Mouse (Mus musculus): Measurements from ENCODE around the gene Lpar3.

Lpar3 gene

DNA sequence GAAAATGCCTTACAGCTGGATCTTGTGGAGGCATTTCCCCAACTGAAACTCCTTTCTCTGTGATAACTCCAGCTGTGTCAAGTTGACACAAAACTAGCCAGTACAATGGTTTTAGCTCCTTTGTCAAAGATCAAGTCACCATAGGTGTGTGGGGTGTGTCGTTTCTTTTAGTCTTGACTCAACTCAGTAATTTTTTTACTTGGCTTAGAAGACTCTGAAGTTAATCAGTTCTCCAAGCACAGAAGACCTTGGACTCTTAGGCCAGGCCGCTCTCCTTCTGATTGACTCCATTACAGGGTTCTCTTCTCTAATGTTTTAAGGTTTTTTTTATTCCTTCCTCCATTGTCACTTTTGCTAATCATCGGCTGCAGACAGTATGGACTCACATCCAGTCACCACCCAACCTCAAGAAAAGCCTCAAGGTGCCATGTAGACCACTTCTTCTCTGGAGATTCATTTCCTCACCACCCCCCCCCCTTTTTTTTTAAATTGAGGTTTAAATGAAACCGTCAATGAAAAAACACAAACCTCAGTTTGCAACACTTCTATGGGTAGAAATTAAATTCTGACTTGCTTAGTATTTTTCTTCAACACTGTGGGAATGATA lies 9.5 kb upstream of the Lpar3 start:
- no peak for DNase-seq

DNA sequence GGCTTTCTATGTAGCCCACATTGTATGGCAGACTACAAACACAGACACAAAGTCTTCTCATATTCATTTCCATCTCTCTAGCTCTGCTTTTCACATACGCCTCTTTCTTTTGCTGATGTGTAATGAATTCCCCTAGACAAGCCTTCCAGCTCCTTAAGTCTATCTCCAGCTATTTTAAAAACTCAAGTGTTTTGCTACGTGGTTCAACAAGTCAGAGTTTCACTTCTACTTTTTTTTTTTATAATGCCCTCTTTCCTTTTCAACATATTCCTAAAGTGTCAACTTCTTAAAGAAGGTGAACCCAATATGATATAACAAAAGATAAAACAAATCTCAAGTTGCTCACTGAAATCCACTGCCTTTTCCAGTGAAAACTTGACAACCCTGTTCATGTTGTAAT lies 8.8 kb upstream of the Lpar3 start:
- DNase-seq = no peak

DNA sequence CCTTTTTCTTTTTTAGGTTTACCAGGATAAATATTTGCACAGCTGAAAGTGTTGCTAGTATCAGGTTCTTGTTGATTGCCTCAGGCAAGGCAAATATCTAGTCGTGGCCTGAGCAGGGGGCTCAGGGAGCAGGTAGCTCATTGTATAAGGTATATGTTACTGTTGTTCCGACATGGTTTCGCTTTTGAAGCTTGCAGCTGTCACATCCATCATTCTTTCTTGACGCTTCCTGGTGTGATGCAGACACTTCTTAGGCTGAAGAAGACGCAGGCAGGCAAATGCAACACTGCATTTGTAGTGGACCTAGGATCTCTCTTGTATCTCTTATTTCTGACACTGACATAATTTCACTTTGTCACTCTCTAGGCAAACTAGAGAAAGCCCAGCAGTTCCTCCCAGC lies 7.4 kb upstream of the Lpar3 start:
- DNase-seq = no peak

DNA sequence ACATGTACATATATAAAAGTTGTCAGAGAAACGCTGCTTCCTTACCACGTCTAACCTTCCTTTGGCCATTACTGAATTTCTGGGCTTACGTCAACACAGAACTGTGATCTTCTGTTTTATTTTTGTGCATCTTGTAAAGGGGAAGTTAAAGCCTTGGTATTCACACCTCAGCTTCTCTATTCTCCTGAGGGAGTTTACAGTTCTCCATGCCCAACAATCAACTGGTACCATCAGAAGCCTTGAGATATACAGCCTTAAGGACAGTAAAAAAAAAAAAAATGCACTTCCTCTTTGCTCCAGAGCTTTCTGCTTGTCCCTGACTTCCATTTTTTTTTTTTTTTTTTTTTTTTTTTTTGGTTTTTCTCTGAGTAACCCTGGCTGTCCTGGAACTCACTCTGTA lies 4.2 kb upstream of the Lpar3 start:
- no peak for DNase-seq

DNA sequence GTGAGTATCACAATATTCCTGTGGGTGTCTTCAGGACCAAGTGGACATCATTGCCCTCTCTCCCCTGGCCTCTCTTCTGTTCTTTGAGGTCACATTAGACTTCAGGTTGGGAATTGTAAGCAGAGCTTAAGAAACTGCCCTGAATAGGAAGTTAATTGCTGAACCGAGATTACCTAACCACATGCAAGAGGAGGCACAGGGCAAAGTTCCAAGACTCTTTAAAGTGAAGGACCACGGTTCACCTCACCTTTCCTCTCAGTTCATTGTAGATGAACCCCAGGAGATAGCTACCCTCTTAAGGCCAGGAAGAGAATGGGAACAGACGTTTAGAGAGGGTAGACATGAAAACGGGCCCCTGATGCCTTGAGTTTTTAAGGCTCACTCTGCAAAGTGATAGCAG lies 3.5 kb downstream of the Lpar3 start:
- no peak for DNase-seq

DNA sequence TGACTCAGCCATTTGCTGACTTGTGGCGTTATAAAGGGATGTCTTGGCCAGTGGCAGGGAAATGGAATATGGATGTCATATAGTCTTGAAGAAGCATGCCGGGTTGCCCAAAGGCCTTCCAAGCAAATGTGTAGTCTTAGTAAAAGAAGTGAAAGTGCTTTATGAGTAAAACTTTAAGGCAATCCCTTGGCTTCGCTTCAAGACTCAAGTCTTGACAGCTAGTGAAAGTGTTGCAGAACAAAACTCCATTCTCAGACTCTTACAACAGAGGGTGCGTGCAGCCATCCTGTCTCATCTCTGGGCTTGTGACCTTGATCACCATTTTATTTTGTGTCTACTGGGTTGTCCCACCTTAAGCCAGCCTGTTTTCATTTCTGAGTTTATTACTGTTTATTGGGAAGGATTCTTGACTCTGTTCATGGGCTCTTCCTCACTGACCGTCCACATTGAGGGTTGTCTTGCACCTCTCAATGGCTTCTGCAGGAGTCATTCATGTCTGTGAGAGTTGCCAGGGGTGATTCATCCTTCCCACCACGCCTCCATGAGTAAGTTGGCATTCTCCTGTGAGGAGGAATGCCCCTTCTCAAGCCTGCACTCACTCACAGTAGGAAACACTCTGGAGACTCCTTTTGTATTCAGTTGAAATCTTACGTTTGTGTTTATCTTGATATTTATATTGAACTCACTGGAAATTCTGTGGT lies 4.4 kb downstream of the Lpar3 start:
- DNase-seq = no peak

DNA sequence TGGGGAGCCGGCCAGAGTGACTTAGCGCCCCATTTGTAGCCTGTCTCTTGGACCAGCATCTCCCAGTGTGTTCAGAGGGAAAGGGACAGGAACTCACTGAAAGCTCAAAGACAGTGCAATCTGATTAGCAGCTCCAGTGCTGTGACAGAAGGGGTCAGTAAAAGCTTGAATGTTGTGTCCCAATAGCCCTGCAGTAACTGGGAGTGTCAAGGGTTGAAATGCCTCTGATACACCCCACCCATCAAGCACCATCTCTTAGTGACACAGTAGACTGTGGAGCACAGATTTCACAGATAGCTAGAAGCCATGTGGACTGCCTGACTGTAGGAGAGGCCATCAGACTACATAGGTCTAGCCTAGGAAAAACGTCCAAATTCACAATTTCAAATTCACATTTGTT lies 6.7 kb downstream of the Lpar3 start:
- DNase-seq = no peak

DNA sequence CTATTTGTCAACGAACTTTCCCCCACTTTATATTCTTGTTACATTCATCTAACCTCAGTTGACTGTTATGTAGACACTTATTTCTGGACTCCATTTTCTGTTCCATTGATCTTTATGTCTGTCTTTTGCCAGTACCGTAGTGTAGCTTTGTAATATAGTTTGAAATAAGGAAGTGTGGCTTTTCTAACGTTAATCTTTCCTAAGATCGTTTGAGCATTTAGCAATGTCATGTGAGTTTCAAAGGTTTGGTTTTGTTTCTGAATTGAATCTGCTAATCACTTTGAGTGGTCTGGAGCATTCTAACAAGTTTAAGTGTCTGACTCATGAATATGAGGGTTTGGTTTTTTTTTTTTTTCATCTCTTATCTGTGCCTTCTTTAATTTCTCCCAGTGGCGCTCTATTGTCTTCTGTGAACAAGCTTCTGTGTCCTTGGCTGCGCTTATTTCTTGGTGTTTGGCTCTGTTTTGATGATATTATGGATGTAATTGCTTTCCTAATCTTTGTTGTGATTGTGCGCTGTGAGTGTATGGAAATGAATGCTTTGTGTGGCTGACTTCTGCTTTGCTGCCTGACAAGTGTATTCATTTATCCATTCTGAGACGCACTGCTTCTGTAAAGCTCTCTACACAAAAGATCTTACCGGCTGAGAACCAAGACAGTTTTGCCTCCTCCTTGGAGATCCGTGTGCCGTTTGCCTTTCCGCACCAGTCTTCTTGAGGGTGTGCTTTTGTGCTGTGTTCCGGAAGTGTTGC lies 8.0 kb downstream of the Lpar3 start:
- no peak for DNase-seq

DNA sequence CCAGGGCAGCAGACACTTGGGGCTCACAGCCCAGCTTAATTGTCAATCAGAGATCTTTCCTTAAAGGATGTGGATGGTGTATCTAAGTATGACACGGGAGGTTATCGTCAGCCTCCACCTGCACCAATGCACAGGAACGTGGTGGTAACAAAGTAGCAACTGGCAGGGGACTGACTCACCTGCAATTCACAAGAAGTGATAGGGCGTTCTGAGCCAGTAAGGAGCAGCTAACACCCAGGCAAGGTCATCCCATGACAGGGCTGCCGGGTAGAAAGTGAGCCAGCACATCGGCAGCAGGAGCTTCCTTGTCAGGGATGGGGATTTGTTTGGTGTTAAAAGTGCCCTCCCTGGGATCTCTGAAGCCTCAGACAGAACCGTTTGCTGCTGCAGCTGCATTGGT lies 11.9 kb downstream of the Lpar3 start:
- no peak for DNase-seq

DNA sequence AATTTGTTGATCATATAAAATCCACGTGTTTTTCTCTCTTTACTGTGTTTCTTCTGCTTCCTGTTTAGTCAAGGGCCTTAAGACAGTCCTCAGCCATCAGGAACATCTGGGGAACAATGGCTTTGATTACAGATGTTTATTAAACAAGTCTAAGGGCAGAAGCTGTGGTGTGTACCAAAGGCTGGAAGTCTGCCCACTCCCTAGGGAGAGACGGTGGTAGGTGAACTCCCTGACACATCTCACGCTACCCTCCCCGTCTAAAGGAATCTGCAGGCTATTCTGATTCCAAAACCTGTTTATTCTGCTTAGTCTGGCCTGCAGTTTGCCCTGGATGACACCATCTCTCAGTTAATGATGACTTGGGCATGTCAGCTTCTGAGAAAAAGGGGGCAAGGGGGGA lies 13.0 kb downstream of the Lpar3 start:
- no peak for DNase-seq

DNA sequence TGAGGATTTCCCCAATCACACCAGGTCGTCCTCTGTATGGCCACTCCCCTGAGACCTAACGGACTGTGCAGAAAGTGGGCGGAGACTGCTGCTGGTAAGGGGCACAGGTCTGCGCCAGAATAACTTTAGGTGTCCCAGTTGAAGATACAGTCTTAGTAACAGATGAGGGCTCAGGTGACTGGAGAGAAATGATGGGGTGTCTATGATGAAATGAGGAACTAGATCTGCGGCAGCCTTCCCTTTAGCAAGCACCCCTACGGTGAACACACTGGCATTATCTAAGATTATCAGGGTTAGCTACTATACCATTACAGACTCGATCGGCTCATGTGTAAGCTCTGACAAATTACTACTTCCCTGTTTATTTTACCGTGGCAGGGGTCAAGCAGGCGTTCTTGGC lies 13.8 kb downstream of the Lpar3 start:
- DNase-seq = no peak

DNA sequence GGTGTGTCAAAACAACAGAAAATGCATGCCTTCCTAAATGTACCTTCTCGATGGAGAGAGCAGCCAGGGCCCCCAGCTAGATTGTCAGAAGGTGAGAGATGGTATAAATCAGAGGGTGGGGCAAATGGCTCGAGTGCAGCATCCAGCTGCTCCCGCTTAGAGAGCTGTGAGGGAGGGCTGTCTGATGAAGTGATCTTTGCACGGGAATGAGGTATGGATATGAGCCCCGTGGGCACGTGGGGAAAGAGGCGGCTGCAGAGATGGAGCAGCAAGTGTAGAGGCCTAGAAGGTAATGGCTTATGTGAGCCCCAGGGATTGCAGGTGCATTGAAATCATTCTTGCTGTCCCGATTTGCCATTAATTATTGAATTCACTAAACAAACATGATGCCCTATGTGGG lies 15.5 kb downstream of the Lpar3 start:
- DNase-seq = no peak

DNA sequence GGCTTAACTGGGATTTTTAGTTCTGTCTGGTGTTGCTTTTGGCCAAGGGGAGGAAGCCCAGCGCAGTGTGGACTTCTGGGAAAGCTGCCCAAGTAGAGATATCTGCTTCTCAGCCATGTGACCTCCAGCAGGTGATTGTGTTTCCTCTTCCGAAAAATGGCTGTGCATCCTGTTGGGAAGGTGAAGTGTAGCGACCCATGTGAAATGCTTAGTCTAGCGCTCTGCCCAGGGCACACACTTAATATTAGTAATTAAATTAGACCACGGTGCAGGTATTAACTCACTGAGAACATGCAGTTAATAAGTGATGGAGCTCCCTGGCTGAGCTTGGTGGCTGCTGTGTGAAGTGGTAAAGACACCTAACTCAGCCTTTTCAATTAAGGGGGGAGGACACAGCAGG lies 16.9 kb downstream of the Lpar3 start:
- DNase-seq = no peak

DNA sequence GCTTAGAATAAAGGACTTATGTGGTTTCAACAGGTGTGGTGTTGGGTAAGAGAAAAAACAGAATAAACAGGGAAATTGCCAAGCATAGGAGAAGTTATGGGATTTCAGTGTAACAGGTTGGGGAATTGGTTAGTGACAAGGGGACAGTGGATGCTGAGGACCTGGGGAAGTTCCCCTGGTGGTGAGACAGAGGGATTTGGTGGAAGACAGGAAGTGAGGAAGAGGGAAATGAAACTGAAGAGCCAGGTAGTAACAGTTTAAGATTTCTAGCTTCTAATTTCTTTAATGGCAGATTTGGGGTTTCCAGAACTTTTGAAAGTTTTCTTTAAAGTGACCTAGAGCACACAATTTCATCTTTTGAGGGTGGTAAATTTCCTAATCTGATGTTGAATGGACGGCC lies 23.9 kb downstream of the Lpar3 start:
- DNase-seq = no peak

DNA sequence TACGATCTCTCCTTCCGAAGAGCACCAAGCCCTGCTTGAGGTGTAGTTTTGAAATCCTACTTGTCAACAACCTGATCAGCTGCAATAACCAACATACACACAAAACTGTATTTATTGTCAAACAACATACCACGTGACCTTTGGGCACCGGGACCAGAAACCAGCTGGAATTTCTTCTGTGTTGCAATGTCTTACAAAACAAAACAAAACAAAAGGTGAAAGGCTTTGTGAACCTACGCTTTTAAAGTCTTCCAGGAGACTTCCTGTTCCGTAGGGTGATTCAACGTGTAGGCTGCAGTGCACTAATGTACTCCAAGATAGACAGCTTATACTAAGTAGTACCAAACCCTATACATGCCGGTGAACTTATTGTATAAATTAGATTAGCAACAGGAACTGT lies 25.8 kb downstream of the Lpar3 start:
- no peak for DNase-seq

DNA sequence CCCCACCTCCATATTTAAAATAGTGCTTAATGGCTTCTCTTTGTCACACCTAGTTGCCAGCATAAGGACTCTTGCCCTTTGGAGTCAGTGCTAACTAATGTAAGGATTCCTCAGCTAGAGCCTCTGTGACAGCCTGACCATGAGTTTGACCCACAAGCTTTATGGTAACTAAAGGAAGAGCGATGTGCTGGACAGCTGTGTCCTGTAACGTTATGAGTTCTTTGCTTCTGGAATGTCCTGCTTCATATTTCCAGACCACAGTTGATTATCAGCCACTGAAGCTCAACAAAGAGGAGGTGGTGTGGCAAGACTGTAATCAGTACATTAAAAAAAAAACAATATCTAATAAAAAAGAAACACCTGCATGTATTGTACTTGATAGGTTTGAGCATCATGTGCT lies 26.2 kb downstream of the Lpar3 start:
- DNase-seq = no peak

DNA sequence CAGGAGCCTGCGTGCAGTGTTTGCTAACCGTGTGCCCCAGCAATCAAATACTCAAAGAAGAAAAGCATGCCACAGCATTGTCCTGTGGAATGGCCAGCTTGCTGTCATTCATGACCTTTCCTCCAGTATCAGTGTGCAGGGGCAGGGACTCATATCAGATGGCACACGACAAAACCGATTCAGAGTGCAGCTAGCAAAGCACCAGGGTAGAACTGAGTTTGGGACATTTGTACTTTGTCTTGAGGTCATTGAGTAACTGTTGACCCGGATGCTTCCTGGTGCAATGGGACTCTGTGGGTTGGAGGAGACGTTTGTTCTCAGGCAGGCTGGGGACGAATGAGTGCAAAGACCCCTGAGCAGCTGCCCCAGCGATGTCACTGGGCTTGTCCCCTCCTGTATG lies 29.1 kb downstream of the Lpar3 start:
- no peak for DNase-seq

DNA sequence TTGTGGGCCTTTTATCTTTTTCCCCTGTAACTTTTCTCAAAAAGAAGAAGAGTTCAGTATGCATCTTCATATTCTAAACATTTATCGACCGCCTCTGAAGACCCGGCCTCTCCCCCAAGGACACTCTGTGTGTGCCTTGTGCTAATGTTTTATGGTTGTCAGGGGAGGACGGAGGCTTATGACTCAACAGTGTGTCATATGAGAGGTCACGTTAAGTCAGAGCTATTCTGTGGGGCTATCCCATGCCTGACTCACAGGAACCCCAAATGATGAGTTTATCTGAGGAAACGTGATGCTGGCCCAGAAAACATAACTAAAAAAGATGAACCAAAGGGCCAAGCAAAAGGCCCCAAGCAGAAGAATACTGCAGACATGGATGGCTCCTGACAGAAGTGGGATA lies 31.0 kb downstream of the Lpar3 start:
- DNase-seq = no peak

DNA sequence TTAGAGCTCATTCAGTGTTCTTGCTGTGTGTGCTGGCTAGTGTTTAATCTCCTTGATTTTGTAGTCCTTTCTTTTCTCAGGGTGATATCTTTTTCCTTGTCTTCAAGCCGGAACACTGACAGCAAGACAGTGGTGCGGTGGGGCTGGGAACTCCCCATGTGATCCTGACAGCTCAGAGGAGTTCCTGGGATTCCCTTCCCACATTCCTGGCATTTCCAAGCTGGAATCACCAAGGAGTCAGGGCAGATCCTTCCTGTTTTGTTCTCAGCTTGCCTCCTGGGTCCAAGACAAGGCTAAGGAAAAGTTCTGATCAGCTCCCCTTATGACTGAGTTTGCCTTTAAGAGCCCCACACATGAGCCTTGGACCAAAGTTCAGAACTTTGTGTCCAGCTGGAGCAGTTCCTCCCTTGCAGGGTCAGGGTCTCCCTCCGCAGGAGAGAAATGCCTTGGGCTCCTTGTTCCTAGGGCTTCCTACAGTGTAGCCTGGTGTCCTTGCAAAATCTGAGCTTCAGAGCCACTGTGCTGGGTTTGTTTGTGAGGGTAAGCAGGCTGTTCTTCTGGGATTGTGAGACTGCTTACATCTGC lies 33.1 kb downstream of the Lpar3 start:
- DNase-seq = no peak

DNA sequence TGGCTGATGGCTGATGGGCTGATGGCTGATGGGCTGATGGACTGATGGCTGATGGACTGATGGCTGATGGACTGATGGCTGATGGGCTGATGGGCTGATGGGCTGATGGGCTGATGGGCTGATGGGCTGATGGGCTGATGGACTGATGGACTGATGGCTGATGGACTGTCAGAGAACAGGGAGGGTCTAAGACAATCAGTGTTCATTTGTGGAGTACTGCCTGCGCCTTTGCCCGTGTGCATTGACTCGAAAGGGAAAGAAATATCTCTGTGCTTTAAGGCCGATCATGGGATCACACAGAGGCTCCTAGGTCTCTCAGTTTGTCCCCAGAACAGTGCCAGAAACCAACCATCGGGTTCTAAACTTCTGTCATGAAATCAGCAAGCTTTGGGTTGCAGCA lies 34.4 kb downstream of the Lpar3 start:
- no peak for DNase-seq

DNA sequence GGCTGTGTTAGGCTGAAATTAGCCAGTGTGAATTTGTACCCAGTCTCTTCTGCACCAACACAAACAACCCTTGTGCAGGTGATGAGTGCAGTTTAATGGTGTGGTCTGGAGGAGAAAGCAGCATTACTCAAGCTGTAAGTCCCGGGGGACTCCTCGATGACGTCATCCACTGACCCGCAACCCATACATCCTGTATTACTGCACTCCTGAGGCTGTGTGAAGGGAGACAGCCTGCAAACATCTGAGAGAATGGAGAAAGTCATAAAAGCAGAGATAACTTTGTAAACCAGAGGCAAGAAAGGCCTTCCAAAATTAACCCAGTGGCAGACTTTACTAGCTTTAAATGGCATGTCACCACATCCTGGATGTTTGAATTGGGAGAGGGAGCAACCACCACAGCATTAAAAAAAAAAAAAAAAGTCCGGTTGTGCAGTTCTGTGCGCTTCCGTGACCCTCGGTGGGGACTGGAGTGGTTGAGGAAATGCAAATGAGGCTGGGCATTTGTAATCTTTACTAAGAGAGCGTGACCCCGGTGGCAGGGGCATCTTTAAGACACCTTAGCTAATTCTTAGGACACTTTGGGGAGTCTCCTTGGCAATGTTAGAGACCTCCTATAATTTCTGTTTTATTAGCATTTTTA lies 36.8 kb downstream of the Lpar3 start:
- no peak for DNase-seq

DNA sequence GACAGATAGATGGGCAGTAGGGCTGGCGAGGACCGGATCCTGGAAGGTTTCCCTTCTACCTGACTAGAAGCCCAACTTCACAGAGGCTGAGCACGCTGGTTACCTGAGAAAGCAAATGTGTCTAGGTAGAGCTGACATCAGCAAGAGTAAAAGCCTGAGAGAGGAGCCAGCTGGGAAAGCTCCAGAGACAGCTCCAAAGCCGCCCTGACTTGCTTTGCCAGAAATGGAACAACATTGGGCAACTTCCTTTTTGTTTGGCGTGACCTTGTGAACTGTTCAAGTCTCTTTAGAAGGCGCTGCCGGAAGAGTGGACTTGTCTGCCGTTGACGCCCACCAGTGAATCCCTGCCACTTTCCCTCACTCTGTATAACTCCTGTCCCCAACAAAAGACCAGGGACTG lies 39.4 kb downstream of the Lpar3 start:
- DNase-seq = no peak

DNA sequence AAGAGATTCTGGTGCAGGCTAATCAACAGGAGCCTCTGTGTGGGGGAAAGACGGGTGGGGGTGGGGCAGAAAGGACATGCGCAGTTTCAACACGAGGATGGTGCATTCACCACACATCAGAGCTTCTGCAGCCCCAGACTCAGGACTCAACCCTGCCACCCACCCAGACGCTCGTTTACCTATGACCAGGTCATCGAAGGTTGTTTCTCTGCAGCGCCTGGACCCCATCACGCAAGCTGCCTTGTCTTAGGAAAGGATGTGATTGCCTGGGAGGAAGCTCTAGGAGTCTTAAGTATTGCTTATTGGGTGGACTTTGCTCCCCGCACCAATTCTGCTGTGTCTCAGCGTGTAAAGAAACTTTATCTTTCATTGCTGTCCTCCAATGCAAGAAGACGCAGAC lies 40.1 kb downstream of the Lpar3 start:
- DNase-seq = no peak

DNA sequence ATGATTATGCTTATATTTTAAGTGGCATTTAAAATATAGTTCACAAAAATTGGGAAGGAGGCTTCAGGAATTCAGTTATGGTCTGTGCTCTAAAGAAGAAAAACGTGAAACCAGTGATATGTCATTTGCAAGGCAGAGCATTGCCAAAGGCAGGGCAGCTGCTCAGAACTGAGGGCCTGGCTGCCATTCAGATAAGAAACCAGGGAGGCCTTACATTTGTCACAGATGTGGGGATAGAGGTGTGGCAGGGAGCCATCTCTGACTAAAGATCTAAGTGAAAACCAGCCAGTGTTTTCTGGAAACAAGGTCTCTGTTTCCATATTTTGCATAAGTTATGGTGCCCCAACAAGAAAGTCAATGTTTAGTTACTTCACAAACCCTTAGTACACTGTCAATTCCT lies 41.8 kb downstream of the Lpar3 start:
- DNase-seq = no peak
